Comparison of ENCODE assay signal across 21 mouse cellular contexts in the genomic region with DNA sequence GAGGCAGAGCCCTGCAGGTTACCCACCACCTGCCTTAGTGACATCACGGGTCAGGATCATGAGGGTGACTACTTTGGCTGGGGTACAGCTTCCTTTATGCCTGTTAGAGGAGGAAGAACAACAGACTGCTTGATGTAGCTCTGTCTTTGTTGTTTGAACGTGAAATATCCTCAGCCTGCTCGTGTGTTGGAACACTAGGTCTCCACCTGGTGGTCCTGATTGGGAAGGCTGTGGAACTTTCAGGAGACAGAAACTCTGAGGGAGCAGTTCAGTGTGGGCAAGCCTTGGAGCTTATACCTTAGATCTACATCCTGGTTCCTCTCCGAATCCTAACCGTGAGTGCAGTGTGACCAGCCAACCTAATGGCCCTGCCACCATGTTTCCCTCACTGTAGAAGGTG. TPM values are rescaled to one million over a fixed set of nuclear protein-coding genes. Genes with fewer than 3 reads are reported as not detected.
A peak's percentile ranks its signal among the peaks of the same experiment; 100 is the strongest.
DNase-seq lines count a peak whose midpoint lies in the region; ATAC-seq and TF ChIP-seq lines count a peak whose summit lies in the region.
"Had no signal": no experiment of that assay in that cellular context is flagged by ENCODE, and none has a peak within 500 bp of the region (broad histone marks: within the 10 kb centered on the region; RNA-seq: fewer than 3 reads in every experiment).

No protein-coding gene starts in this region.

- no peaks in the 10 kb centered on the region for H3K36me3 ChIP-seq in intestine, postnatal 0 days (ENCODE audit: control insufficient read depth, insufficient read depth)
- no peaks in the 10 kb centered on the region for H3K36me3 ChIP-seq in intestine, embryonic 16.5 days (ENCODE audit: control insufficient read depth, insufficient read depth, low read length)
- H3K36me3 ChIP-seq in lung, embryonic 14.5 days (ENCODE audit: insufficient read depth) = no peaks in the 10 kb centered on the region
- H3K36me3 ChIP-seq: embryonic facial prominence, embryonic 13.5 days; forebrain, embryonic 12.5 days; heart, embryonic 13.5 days; hindbrain, embryonic 13.5 days had no signal

- no peaks in the 10 kb centered on the region for H3K9me3 ChIP-seq in intestine, postnatal 0 days (ENCODE audit: control insufficient read depth)
- H3K9me3 ChIP-seq in intestine, embryonic 16.5 days (ENCODE audit: control insufficient read depth, low read length) = no peaks in the 10 kb centered on the region
- H3K9me3 ChIP-seq in lung, embryonic 14.5 days (ENCODE audit: low read depth, low read length) = no peaks in the 10 kb centered on the region
- H3K9me3 ChIP-seq: embryonic facial prominence, embryonic 13.5 days; forebrain, embryonic 12.5 days; heart, embryonic 13.5 days; hindbrain, embryonic 13.5 days had no signal

- DNase-seq in lung, embryonic 14.5 days = no peak
- DNase-seq in lung, adult 18-20 months = no peak
- peak; percentile 42 for DNase-seq in R1 (ENCODE audit: low read depth, low spot score)
- DNase-seq in brain, embryonic 14.5 days (ENCODE audit: low read depth) = no peak
- DNase-seq in T-cell, adult 2 months (ENCODE audit: low spot score) = no peak
- DNase-seq: adrenal gland, adult 8-10 months; adrenal gland, postnatal 36 days; cerebellum, adult 11 months; cerebellum, adult 8-10 months; cerebellum, postnatal 25 days; gastrocnemius, adult 2 months; gastrocnemius, postnatal 25 days; heart, postnatal 10 days; heart, postnatal 4 days had no signal

- ATAC-seq in intestine, postnatal 0 days = no peak
- no peak for ATAC-seq in intestine, embryonic 16.5 days
- ATAC-seq in lung, embryonic 14.5 days (ENCODE audit: insufficient read depth) = no peak
- no peak for ATAC-seq in CD4-positive, CD25-positive, alpha-beta regulatory T cell, adult 4 months

- no peak overlapping the region for H3K4me3 ChIP-seq in intestine, postnatal 0 days (ENCODE audit: low read depth, low read length)
- no peak overlapping the region for H3K4me3 ChIP-seq in intestine, embryonic 16.5 days (ENCODE audit: low read length)
- H3K4me3 ChIP-seq in lung, embryonic 14.5 days (ENCODE audit: low read depth, low read length) = no peak overlapping the region
- H3K4me3 ChIP-seq: embryonic facial prominence, embryonic 13.5 days; forebrain, embryonic 12.5 days; gastrocnemius, adult 2 months; heart, embryonic 13.5 days; hindbrain, embryonic 13.5 days had no signal

- no peak for TF ChIP-seq POLR2A in brain, embryonic 14.5 days (IDR thresholded peaks at IDR 0.05; ENCODE audit: borderline replicate concordance, extremely low read depth, insufficient read depth, insufficient read length, poor library complexity, severe bottlenecking)

- no peaks in the 10 kb centered on the region for H3K4me1 ChIP-seq in intestine, postnatal 0 days (replicated peaks; ENCODE audit: control insufficient read depth, insufficient read depth, low read length)
- no peaks in the 10 kb centered on the region for H3K4me1 ChIP-seq in intestine, embryonic 16.5 days (ENCODE audit: control insufficient read depth, insufficient read depth, low read length)
- H3K4me1 ChIP-seq in lung, embryonic 14.5 days (ENCODE audit: insufficient read depth) = no peaks in the 10 kb centered on the region
- H3K4me1 ChIP-seq: embryonic facial prominence, embryonic 13.5 days; forebrain, embryonic 12.5 days; heart, embryonic 13.5 days; hindbrain, embryonic 13.5 days had no signal

- H3K27me3 ChIP-seq in intestine, postnatal 0 days (replicated peaks; ENCODE audit: control insufficient read depth, insufficient read depth, low read length) = no peaks in the 10 kb centered on the region
- no peaks in the 10 kb centered on the region for H3K27me3 ChIP-seq in intestine, embryonic 16.5 days (replicated peaks; ENCODE audit: control insufficient read depth, insufficient read depth, low read length)
- no peaks in the 10 kb centered on the region for H3K27me3 ChIP-seq in lung, embryonic 14.5 days (ENCODE audit: insufficient read depth, low read length)
- H3K27me3 ChIP-seq: embryonic facial prominence, embryonic 13.5 days; forebrain, embryonic 12.5 days; heart, embryonic 13.5 days; hindbrain, embryonic 13.5 days had no signal

- no peak overlapping the region for H3K27ac ChIP-seq in intestine, postnatal 0 days (ENCODE audit: low read depth, low read length)
- no peak overlapping the region for H3K27ac ChIP-seq in intestine, embryonic 16.5 days (ENCODE audit: low read length)
- no peak overlapping the region for H3K27ac ChIP-seq in lung, embryonic 14.5 days (ENCODE audit: low read depth)
- H3K27ac ChIP-seq: embryonic facial prominence, embryonic 13.5 days; forebrain, embryonic 12.5 days; gastrocnemius, adult 2 months; heart, embryonic 13.5 days; hindbrain, embryonic 13.5 days had no signal

- peak; percentile 32 for TF ChIP-seq CTCF in intestine, postnatal 0 days (IDR thresholded peaks at IDR 0.05; ENCODE audit: low read depth)
- peak; percentile 28; the same call in 1 of the 2 replicates for TF ChIP-seq CTCF in lung, embryonic 14.5 days (IDR thresholded peaks at IDR 0.05; ENCODE audit: low read depth)
- peak; percentile 17; the same call in 1 of the 2 replicates for TF ChIP-seq CTCF in brain, embryonic 14.5 days (IDR thresholded peaks at IDR 0.05; ENCODE audit: borderline replicate concordance, extremely low read depth, insufficient read depth, insufficient read length)

- H3K4me2 ChIP-seq in intestine, postnatal 0 days (replicated peaks; ENCODE audit: low read depth) = no peak overlapping the region
- H3K4me2 ChIP-seq in intestine, embryonic 16.5 days (ENCODE audit: low read depth, low read length) = no peak overlapping the region
- H3K4me2 ChIP-seq in lung, embryonic 14.5 days = no peak overlapping the region
- H3K4me2 ChIP-seq: embryonic facial prominence, embryonic 13.5 days; forebrain, embryonic 12.5 days; heart, embryonic 13.5 days; hindbrain, embryonic 13.5 days had no signal

- no peak overlapping the region for H3K9ac ChIP-seq in intestine, postnatal 0 days (ENCODE audit: low read depth, low read length)
- no peak overlapping the region for H3K9ac ChIP-seq in intestine, embryonic 16.5 days (ENCODE audit: low read depth, low read length)
- no peak overlapping the region for H3K9ac ChIP-seq in lung, embryonic 14.5 days
- H3K9ac ChIP-seq: embryonic facial prominence, embryonic 13.5 days; forebrain, embryonic 12.5 days; heart, embryonic 13.5 days; hindbrain, embryonic 13.5 days had no signal

- 58% methylated on average over 5 of the region's 5 CpGs for WGBS in intestine, postnatal 0 days
- 57% methylated on average over 5 of the region's 5 CpGs for WGBS in intestine, embryonic 16.5 days
- 63% methylated on average over 5 of the region's 5 CpGs for WGBS in lung, embryonic 14.5 days

RNA-seq across cellular contexts. Expression of a gene that starts 26.3 kb away (rescaled TPM):
- polyA plus RNA-seq in intestine, postnatal 0 days (2015; fragmentation: Nextera tagmentation; extraction: Ambion mirVana) = not detected in 2 replicates
- polyA plus RNA-seq in intestine, embryonic 16.5 days (2015; fragmentation: Nextera tagmentation; extraction: Ambion mirVana) = not detected in 2 replicates
- polyA plus RNA-seq in lung, embryonic 14.5 days (2014; fragmentation: Nextera tagmentation; extraction: Ambion mirVana) = not detected in 2 replicates
- not detected in 2 replicates for polyA plus RNA-seq in brain, embryonic 14.5 days (2012; rRNA removed)
- polyA plus RNA-seq in CD4-positive, CD25-positive, alpha-beta regulatory T cell, adult 4 months (2017; shearing (Covaris generic)) = not detected
- polyA plus RNA-seq: forebrain, embryonic 12.5 days; heart, embryonic 13.5 days; hindbrain, embryonic 13.5 days had no signal

RNA-seq across cellular contexts. Expression of a gene that starts 58.1 kb away (rescaled TPM):
- polyA plus RNA-seq in intestine, postnatal 0 days (2015; fragmentation: Nextera tagmentation; extraction: Ambion mirVana) = 0.10 TPM in 1 of 2 replicates, not detected in the other
- polyA plus RNA-seq in intestine, embryonic 16.5 days (2015; fragmentation: Nextera tagmentation; extraction: Ambion mirVana) = 0.11 and 0.15 TPM in 2 replicates
- polyA plus RNA-seq in lung, embryonic 14.5 days (2014; fragmentation: Nextera tagmentation; extraction: Ambion mirVana) = not detected in 2 replicates
- not detected in 2 replicates for polyA plus RNA-seq in brain, embryonic 14.5 days (2012; rRNA removed)
- not detected for polyA plus RNA-seq in CD4-positive, CD25-positive, alpha-beta regulatory T cell, adult 4 months (2017; shearing (Covaris generic))
- polyA plus RNA-seq: embryonic facial prominence, embryonic 13.5 days; forebrain, embryonic 12.5 days; heart, embryonic 13.5 days; hindbrain, embryonic 13.5 days had no signal
